Mouse (Mus musculus) cerebellum, postnatal 14 days (tissue): ENCODE results near the gene Gm21411.
"Not testable (repeated sequence)": the region's sequence is repeated elsewhere in the genome, so short reads cannot be mapped to it uniquely, and the experiment has no call there.

Source experiments
- DNase-seq, 2 experiments: peaks; one replicate each; pipeline ENCODE4 v3.0.0; 2021; ENCODE audit warnings: mixed read lengths in 2 of 2

Gm21411 gene

GRCm38 (mm10) chr4:146909386-146910137 lies at the start of gene Gm21411:
Gm21411 (minus strand) TSS chr4:146909590.
- not testable (repeated sequence) for DNase-seq

- DNase-seq = not testable (repeated sequence)
These were observed 32.3 kb upstream of the Gm21411 start for GRCm38 (mm10) chr4:146941691-146942090.

GRCm38 (mm10) chr4:146932311-146933082 lies 23.1 kb upstream of the Gm21411 start:
- no peak for DNase-seq

GRCm38 (mm10) chr4:146915196-146915595 lies 5.8 kb upstream of the Gm21411 start:
- DNase-seq = no peak

- DNase-seq = not testable (repeated sequence)
These were observed 1.3 kb downstream of the Gm21411 start for GRCm38 (mm10) chr4:146908131-146908530.

- not testable (repeated sequence) for DNase-seq
These were observed 4.6 kb downstream of the Gm21411 start for GRCm38 (mm10) chr4:146904782-146905181.

- not testable (repeated sequence) for DNase-seq
These were observed 6.3 kb downstream of the Gm21411 start for GRCm38 (mm10) chr4:146903126-146903525.
